Mouse (Mus musculus): Measurements from ENCODE around the gene Fbxw5. TPM values are rescaled to one million over a fixed set of nuclear protein-coding genes. Genes with fewer than 3 reads are reported as not detected.
A peak's percentile ranks its signal among the peaks of the same experiment; 100 is the strongest.

Gene Fbxw5
- total and polyA plus RNA-seq, 3 experiments = 29.2 to 65.6 TPM; not detected in 1

GRCm38 (mm10) chr2:25509912-25510311, 9.4 kb downstream of the Fbxw5 start (continued):
- TF ChIP-seq HCFC1 (IDR thresholded peaks at IDR 0.05; ENCODE audit: low read depth, low read length) = no peak
- no peak for TF ChIP-seq NELFE (IDR thresholded peaks at IDR 0.05; ENCODE audit: low read depth, low read length)
- no peak for TF ChIP-seq RCOR1 (IDR thresholded peaks at IDR 0.05; ENCODE audit: low read depth, low read length)
- no peak for TF ChIP-seq TCF12 (IDR thresholded peaks at IDR 0.05; ENCODE audit: low read depth, low read length)
- TF ChIP-seq EP300 (IDR thresholded peaks at IDR 0.05; ENCODE audit: low read depth in 1 of 2, low read length in 2 of 2) = no peak
- peak; percentile 45 for TF ChIP-seq SMC3 (IDR thresholded peaks at IDR 0.05; ENCODE audit: low read depth, low read length)
- TF ChIP-seq E2F4 (IDR thresholded peaks at IDR 0.05; ENCODE audit: borderline replicate concordance, low read depth, low read length) = no peak
- no peak for TF ChIP-seq MEF2A (IDR thresholded peaks at IDR 0.05; ENCODE audit: extremely low read depth, insufficient replicate concordance, low read depth, low read length, poor library complexity, severe bottlenecking)
- no peak for TF ChIP-seq TAL1 (IDR thresholded peaks at IDR 0.05; ENCODE audit: low read length)
- TF ChIP-seq USF1 (IDR thresholded peaks at IDR 0.05; ENCODE audit: low read depth, low read length) = no peak
- TF ChIP-seq GABPA (IDR thresholded peaks at IDR 0.05; ENCODE audit: low read depth, low read length) = no peak

GRCm38 (mm10) chr2:25526510-25527302, 26.2 kb downstream of the Fbxw5 start:
- H3K36me3 ChIP-seq (ENCODE audit: control insufficient read depth in 1 of 2, insufficient read depth in 2 of 2, low read length in 2 of 2) = peaks cover 0 to 11% of the 10 kb centered on the region in 2 experiments; a peak in 2 of 4 replicates
- no peak for DNase-seq (ENCODE audit: low read depth, low spot score)

More at GRCm38 (mm10) chr2:25526510-25527302, 26.2 kb downstream of the Fbxw5 start:
- Histone ChIP-seq H3K27ac (ENCODE audit: control insufficient read depth, low read depth, low read length) (no peak overlapping the region), H3K4me1 (ENCODE audit: control insufficient read depth in 1 of 2, insufficient read depth in 2 of 2, low read length in 2 of 2) (no peaks in the 10 kb centered on the region), H3K79me2 (ENCODE audit: control insufficient read depth, insufficient read depth, low read length, poor library complexity) (no peaks in the 10 kb centered on the region), H3K27me3 (ENCODE audit: control insufficient read depth in 1 of 2, insufficient read depth in 2 of 2, low read length in 2 of 2) (no peaks in the 10 kb centered on the region), H3K9me3 (replicated peaks; ENCODE audit: insufficient read depth, low read length) (no peaks in the 10 kb centered on the region), H3K9ac (ENCODE audit: control insufficient read depth, low read depth, low read length, poor library complexity, severe bottlenecking) (no peak overlapping the region), H3K4me3 (ENCODE audit: control insufficient read depth in 1 of 2, insufficient read depth in 1 of 2, low read depth in 2 of 2, low read length in 2 of 2) (no peak overlapping the region)
- TF ChIP-seq KAT2A (conservative IDR thresholded peaks at IDR 0.05; ENCODE audit: low read depth, low read length) = no peak
- TF ChIP-seq UBTF (IDR thresholded peaks at IDR 0.05; ENCODE audit: borderline replicate concordance, insufficient read depth, low read depth, low read length) = no peak
- no peak for TF ChIP-seq RCOR1 (IDR thresholded peaks at IDR 0.05; ENCODE audit: low read depth, low read length)
- no peak for TF ChIP-seq MAFK (IDR thresholded peaks at IDR 0.05; ENCODE audit: borderline replicate concordance, low read depth, low read length)
- no peak for TF ChIP-seq ELF1 (IDR thresholded peaks at IDR 0.05; ENCODE audit: low read depth, low read length)
- TF ChIP-seq TCF12 (IDR thresholded peaks at IDR 0.05; ENCODE audit: low read depth, low read length) = no peak
- no peak for TF ChIP-seq NELFE (IDR thresholded peaks at IDR 0.05; ENCODE audit: low read depth, low read length)
- no peak for TF ChIP-seq HCFC1 (IDR thresholded peaks at IDR 0.05; ENCODE audit: low read depth, low read length)
- no peak for TF ChIP-seq ZKSCAN1 (IDR thresholded peaks at IDR 0.05; ENCODE audit: low read depth, low read length)
- TF ChIP-seq USF2 (IDR thresholded peaks at IDR 0.05; ENCODE audit: borderline replicate concordance in 1 of 2, insufficient read depth in 1 of 2, low read depth in 1 of 2, low read length in 2 of 2) = no peak
- no peak for TF ChIP-seq CTCF (IDR thresholded peaks at IDR 0.05 in 2 of 3, conservative IDR thresholded peaks at IDR 0.05 in 1 of 3; ENCODE audit: control insufficient read depth in 1 of 3, insufficient read depth in 1 of 3, low read depth in 2 of 3, low read length in 3 of 3, poor library complexity in 1 of 3, severe bottlenecking in 1 of 3)
- TF ChIP-seq SMC3 (IDR thresholded peaks at IDR 0.05; ENCODE audit: low read depth, low read length) = no peak
- no peak for TF ChIP-seq SIN3A (IDR thresholded peaks at IDR 0.05; ENCODE audit: low read length)
- no peak for TF ChIP-seq EP300 (IDR thresholded peaks at IDR 0.05; ENCODE audit: low read depth in 1 of 2, low read length in 2 of 2)
- no peak for TF ChIP-seq GABPA (IDR thresholded peaks at IDR 0.05; ENCODE audit: low read depth, low read length)
